Mouse (Mus musculus) heart, postnatal 36 days (tissue): Measurements from ENCODE around the gene Tagap1. TPM values are rescaled to one million over a fixed set of nuclear protein-coding genes. Genes with fewer than 3 reads are reported as not detected.
"Not testable (repeated sequence)": the region's sequence is repeated elsewhere in the genome, so short reads cannot be mapped to it uniquely, and the experiment has no call there.

ENCODE experiments used
- DNase-seq, 2 experiments: peaks; one replicate each; pipeline ENCODE4 v3.0.0; 2021 to 2022
- intact Hi-C: fragments of 180-260 bp; cut with DNase I; formaldehyde crosslinking; loops from one replicate; pipeline ENCODE4 v1.15.1; 2025
- total RNA-seq, 2 experiments: library from RNA; stranded (reverse); gene quantifications; 2 replicates each; pipeline ENCODE4 v1.2.3; 2021

Tagap1 gene
- total RNA-seq, 2 experiments from 2014 or later = 7.0 to 7.5 TPM

DNA sequence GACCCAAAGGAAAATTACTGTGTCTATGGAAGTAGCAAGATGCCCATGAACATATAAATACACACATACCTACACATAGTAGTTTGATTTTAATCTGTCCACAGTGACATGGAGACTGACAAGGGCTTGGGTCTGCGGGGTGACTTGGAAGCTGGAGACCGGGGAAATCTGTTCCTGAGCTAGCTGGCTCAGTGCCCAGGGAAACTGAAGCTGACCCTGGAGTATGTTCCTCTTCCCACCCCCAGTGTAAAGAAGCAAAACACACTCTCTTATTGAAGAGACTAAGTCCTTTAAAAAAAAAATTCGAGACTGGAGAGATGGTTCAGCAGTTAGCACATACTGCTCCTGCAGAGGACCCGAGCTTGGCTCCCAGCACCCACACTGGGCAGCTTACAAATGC lies 2.0 kb upstream of the Tagap1 start:
- DNase-seq, intact Hi-C loops: not testable (repeated sequence)

GRCm38 (mm10) chr17:6962339-6962738 lies 1.4 kb upstream of the Tagap1 start:
- intact Hi-C loops, DNase-seq: not testable (repeated sequence)

DNA sequence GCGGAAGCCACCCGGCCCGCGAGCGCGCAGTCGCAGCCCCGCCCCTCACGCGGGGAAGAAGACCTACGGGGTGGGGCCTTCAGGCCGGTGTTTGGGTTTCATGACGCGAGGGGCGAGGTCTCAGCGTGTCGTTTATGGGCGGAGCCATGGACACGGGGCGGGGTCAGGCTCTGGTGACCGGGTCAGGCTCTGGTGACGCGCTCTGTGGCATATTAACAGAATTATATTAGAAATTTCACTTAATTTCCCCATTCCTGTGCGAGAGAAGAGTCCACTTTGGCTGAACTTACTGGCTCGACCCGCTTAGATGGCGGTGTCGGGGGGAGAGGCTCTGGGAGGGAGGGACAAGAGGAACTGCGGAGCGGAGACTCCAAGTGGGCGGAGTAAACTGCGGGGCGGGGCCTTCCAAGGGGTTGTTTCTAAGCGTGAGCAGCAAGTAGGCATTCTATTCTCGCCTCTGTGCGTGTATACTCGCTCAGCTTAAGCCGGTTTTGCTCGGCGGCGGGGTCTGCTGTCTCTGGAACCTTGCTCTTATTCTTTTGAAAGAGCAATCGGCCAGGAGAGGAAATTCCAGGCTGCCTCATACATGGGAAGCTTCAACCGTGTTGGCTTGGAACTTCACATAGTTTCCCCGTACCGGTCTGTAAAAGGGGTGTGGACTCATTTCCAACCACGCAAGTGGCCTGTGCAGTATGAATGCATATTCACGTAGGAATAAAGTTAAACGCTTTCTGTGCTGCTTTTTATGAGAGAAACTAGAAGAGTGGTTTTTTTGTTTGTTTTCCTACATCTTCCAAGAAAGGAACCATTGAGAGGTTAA lies 435 bp upstream of the Tagap1 start:
- peak; percentile 20 to 78 for DNase-seq
- intact Hi-C loops = not testable (repeated sequence)

DNA sequence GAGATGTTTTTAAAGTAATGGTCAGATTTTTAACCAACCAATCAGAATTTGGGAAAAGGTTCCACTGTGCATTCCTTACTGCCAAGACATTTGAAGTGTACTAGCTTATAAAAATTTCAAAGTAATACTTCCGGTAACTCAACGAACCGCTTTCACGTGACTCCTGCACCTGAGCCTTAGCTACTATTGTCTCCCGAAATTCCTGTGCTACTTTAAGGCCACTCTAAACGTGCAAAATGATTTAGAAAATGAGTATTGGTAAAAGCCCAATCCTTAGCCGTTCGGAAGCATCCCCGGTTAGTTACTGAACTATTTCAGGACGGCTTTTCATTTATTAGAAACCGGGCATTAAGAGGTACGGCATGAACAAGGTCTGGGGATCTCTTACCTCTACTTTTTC lies 607 bp downstream of the Tagap1 start:
- DNase-seq, intact Hi-C loops: not testable (repeated sequence)

DNA sequence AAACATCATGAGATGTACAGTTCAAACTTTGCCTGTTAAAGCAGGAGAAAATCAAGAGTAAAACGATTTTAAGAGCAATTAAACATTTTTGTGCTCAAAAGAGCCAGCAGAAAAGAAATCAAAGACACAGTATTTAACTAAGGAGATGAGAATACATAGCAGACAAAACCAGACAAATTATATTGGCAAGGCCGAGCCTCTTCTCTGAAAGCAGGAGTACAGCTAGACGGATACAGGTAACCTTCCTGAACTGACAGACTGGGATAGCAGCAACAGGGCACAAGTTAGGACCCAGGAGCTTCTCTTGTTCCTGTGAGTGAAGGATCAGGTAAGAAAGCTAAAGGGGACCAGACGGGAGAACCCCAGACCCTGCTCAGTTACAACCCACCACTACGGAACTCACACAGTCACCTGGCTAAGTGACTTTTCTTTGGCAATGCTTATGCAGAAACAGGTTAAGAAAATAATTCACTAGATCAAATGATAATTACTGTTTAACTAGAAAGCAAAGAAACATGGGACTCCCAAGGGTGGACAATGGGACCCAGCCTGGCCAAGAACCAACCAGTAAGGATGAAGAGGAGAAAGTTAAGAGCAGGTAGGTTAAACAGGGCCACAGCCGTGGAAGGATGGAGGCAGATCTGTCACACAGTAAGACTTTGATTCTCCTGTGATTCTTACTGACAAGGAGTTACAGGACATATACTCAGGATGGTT lies 1.3 kb downstream of the Tagap1 start:
- intact Hi-C loops = not testable (repeated sequence)

DNA sequence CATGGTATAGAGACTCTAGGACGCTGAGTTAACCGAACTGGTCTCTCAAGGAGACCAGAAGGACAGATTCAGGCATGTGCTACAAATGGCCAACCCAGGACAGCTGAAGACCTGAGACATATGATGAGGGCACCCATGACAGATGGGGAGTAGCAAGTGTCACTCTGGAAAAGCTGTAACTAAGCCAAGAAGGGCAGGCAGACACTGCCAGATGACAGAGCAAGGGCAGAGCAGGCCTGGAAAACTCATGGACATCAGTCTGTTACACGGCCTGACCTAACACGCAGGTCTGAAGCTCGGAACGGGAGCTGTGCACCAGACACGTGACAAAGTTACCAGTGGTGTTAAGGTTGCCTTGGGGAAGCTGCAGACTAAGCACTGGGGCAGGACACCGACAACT lies 2.1 kb downstream of the Tagap1 start:
- intact Hi-C loops, DNase-seq: not testable (repeated sequence)

More for the DNA sequence above, 1.3 kb downstream of the Tagap1 start:
- not testable (repeated sequence) for DNase-seq

DNA sequence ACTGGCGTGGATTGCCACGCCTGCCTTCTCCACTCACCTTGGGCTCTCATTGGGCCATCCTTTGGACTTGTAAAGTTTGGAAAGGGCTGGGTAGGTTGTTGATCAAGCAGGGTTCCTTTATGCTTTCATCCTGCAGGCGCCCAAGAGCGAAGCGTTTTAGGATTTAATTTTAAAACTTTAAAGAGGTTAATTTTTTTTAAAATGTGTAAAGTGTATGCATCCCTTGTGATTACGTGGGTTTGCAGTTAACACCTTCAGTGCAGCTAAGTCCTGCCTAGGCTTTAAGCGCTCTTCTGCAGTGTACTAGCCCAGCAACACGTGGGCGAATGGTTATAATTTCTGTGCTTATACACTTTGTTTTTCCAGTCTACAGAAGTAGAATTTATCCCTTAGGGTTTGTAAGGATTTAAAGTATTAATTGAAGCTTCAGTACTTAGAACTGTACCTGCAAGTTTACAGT lies 12.2 kb downstream of the Tagap1 start:
- intact Hi-C loops, DNase-seq: not testable (repeated sequence)

GRCm38 (mm10) chr17:6947984-6948768 lies 12.8 kb downstream of the Tagap1 start, which contains the start of gene Rsph3b:
Rsph3b (minus strand) TSS chr17:6948682.
- peak; percentile 78 to 88 for DNase-seq
- intact Hi-C loops = not testable (repeated sequence)

DNA sequence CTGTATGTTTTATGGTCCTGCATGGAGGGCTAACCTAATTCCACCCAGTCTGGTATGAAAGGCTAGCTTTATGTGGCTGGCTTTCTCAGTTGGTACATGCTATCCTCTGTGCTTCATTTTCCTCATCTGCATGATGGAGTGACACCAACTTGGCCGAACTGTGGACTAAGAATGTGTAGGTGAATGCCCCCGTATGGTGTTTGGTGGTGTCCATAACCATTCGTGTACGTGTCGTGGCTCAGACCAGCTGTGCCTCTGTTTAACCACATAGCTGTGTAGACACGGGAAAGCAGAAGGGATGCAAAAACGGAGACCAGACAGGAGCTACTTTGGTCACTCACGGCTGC lies 13.3 kb downstream of the Tagap1 start:
- intact Hi-C loops, DNase-seq: not testable (repeated sequence)

- intact Hi-C loops, DNase-seq: not testable (repeated sequence)
Observed at GRCm38 (mm10) chr17:6942560-6942959, 18.4 kb downstream of the Tagap1 start.

DNA sequence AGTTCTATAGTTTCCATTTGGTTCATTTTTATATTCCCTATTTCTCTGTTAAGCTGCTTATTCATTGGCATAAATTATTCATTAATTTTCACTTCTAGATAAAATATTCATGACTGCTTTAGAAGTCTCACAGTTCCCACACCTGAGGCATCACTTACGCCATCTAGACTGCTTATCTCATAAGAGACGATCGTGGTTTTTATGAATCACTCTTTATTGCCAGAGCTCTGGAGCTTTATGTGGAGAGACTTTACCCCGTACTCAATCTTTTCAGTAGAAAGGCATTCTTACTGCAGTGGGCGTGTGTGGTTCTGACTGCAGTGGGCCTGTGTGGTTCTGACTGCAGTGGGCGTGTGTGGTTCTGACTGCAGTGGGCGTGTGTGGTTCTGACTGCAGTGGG lies 29.3 kb downstream of the Tagap1 start:
- intact Hi-C loops, DNase-seq: not testable (repeated sequence)

GRCm38 (mm10) chr17:6920351-6920894 lies 40.5 kb downstream of the Tagap1 start:
- intact Hi-C loops, DNase-seq: not testable (repeated sequence)

- intact Hi-C loops, DNase-seq: not testable (repeated sequence)
Observed at GRCm38 (mm10) chr17:6919388-6919787, 41.6 kb downstream of the Tagap1 start.

DNA sequence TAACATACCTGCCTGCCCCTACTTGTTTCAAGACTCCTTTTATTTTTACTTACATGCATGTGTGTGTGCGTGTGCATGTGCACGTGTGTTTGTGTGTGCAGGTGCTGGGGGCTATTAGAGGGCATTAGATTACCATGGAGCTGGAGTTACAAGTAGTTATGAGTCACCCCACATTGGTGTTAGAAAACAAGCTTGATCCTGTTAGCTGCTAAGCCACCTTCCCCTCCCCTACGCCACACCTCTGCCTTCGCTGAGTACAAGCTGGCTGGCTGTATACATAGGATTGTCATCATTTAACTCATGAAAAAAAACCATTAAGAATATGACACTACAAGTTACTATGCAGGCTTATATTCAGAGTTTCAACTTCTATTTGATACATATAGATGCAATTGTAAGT lies 45.7 kb downstream of the Tagap1 start:
- intact Hi-C loops, DNase-seq: not testable (repeated sequence)

DNA sequence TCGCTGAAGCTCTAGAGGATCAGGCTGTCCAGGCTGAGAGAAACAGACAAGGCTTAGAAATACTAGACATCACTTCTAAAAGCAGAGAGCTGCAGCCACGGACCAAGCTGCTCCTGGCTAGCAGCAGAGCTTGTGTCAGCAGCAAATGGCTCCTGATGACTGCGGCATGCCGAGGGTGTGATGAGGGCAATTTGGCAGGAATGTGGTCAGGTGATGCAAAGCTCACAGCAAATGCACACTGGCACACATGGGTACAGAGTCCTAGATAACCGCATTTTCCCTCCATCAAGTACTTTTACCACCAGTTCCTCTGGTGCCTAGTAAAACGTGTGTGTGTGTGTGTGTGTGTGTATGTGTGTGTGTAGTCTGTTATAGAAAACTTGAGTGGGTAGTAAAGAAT lies 46.9 kb downstream of the Tagap1 start:
- DNase-seq, intact Hi-C loops: not testable (repeated sequence)

Other genes starting within 250 kb of the Tagap1 start
- 10 to 100 TPM; 35.0 to 43.3 TPM for gene Ezr, start 178.4 kb downstream of the Tagap1 start, total RNA-seq
- 10 to 100 TPM; 58.5 to 59.3 TPM for gene Rsph3b, start 12.5 kb downstream of the Tagap1 start, total RNA-seq
- gene Rnaset2b, start 9.5 kb upstream of the Tagap1 start, total RNA-seq = 100 to 1,000 TPM; 172 to 181 TPM
- not detected for gene Gm49721, start 17.7 kb upstream of the Tagap1 start, total RNA-seq
- not detected for gene Gm1604a, start 64.4 kb upstream of the Tagap1 start, total RNA-seq
- 10 to 100 TPM; 27.1 to 28.5 TPM for gene Rps6ka2, start 209.0 kb upstream of the Tagap1 start, total RNA-seq